ENCODE assay signal across 28 mouse cellular contexts in genomic region chr10:76462721-76463120, GRCm38 (mm10). TPM values are rescaled to one million over a fixed set of nuclear protein-coding genes. Genes with fewer than 3 reads are reported as not detected.
DNase-seq lines count a peak whose midpoint lies in the region; ATAC-seq and TF ChIP-seq lines count a peak whose summit lies in the region.
"Had no signal": no experiment of that assay in that cellular context is flagged by ENCODE, and none has a peak within 500 bp of the region (broad histone marks: within the 10 kb centered on the region; RNA-seq: fewer than 3 reads in every experiment).

No protein-coding gene starts in this region.

- peaks cover 31% of the 10 kb centered on the region for H3K36me3 ChIP-seq in E14TG2a.4 (ENCODE audit: insufficient read depth, low read length)

- peaks cover 31% of the 10 kb centered on the region for H3K4me1 ChIP-seq in E14TG2a.4 (replicated peaks; ENCODE audit: low read depth, low read length)
- H3K4me1 ChIP-seq: embryonic facial prominence, embryonic 13.5 days had no signal

- TF ChIP-seq CTCF in layer of hippocampus, adult 2 months (conservative IDR thresholded peaks at IDR 0.05): no peak
- TF ChIP-seq CTCF in E14TG2a.4 (conservative IDR thresholded peaks at IDR 0.05; ENCODE audit: low read length): no peak

- intact Hi-C loops in heart, postnatal 10 days (cut with DNase I): no loop called here

- H3K9me3 ChIP-seq in E14TG2a.4 (ENCODE audit: low read length): peaks cover 26% of the 10 kb centered on the region
- H3K9me3 ChIP-seq: embryonic facial prominence, embryonic 13.5 days; embryonic facial prominence, embryonic 15.5 days had no signal

- 0 out of 2 replicates have a peak overlapping the region, but pooled peaks have one; percentile 39 for H3K27ac ChIP-seq in layer of hippocampus, adult 2 months
- H3K27ac ChIP-seq: embryonic facial prominence, embryonic 13.5 days; embryonic facial prominence, embryonic 15.5 days; forebrain, embryonic 10.5 days; forebrain, embryonic 12.5 days had no signal

- no peak overlapping the region for H3K4me3 ChIP-seq in layer of hippocampus, adult 2 months
- peak overlapping the region; percentile 64 for H3K4me3 ChIP-seq in E14TG2a.4 (replicated peaks; ENCODE audit: low read length)
- H3K4me3 ChIP-seq: embryonic facial prominence, embryonic 13.5 days; embryonic facial prominence, embryonic 15.5 days; erythroblast, embryonic 14.5 days; forebrain, embryonic 10.5 days; forebrain, embryonic 12.5 days had no signal

- DNase-seq in layer of hippocampus, adult 2 months (ENCODE audit: low spot score in 2 of 2): no peak
- no peak for DNase-seq in layer of hippocampus, postnatal 14 days (ENCODE audit: low spot score in 2 of 2)
- peak; percentile 69 for DNase-seq in ES-CJ7 (ENCODE audit: low read depth, low spot score)
- peak; percentile 63 for DNase-seq in R1 (ENCODE audit: low read depth, low spot score)
- no peak for DNase-seq in B cell, adult 2 months
- no peak for DNase-seq in heart, postnatal 10 days
- DNase-seq: adrenal gland, adult 2 months; adrenal gland, postnatal 10 days; adrenal gland, postnatal 25 days; cerebellum, adult 11 months; cerebellum, adult 18-20 months; cerebellum, adult 8-10 months; cerebellum, adult 9-11 months; cerebellum, postnatal 14 days; cerebellum, postnatal 36 days; embryo, embryonic 11 days had no signal

- ATAC-seq in megakaryocyte-erythroid progenitor cell, adult 5-6 weeks (replicated peaks; ENCODE audit: low FRiP score, low TSS enrichment, poor library complexity, severe bottlenecking): no peak
- ATAC-seq: forebrain, embryonic 14.5 days; forebrain, embryonic 16.5 days had no signal

- no peaks in the 10 kb centered on the region for H3K27me3 ChIP-seq in E14TG2a.4 (ENCODE audit: insufficient read depth, low read length)
- H3K27me3 ChIP-seq: embryonic facial prominence, embryonic 13.5 days; embryonic facial prominence, embryonic 15.5 days; forebrain, embryonic 12.5 days had no signal

RNA-seq across cellular contexts. Expression of gene Mcm3ap, which starts 6.0 kb away (rescaled TPM):
- total RNA-seq in layer of hippocampus, adult 2 months (2021): 10 to 100 TPM; 51.2 to 53.7 TPM
- 10 to 100 TPM; 42.2 to 44.1 TPM for total RNA-seq in layer of hippocampus, postnatal 14 days (2021)
- 60.1 and 94.2 TPM in 2 replicates for total RNA-seq in megakaryocyte-erythroid progenitor cell, adult 5-6 weeks (2014; fragmentation: Nextera tagmentation)
- total RNA-seq in megakaryocyte-erythroid progenitor cell, adult 5-6 weeks (2017): 63.5 and 87.7 TPM in 2 replicates
- total RNA-seq in heart, postnatal 10 days (2021): 10 to 100 TPM; 34.4 to 36.0 TPM

RNA-seq across cellular contexts. Expression of gene Ybey, which starts 6.2 kb away (rescaled TPM):
- total RNA-seq in layer of hippocampus, adult 2 months (2021): 1 to 10 TPM; 3.9 to 4.6 TPM
- total RNA-seq in layer of hippocampus, postnatal 14 days (2021): 1 to 10 TPM; 3.4 to 3.8 TPM
- 5.4 and 5.5 TPM in 2 replicates for total RNA-seq in megakaryocyte-erythroid progenitor cell, adult 5-6 weeks (2014; fragmentation: Nextera tagmentation)
- 7.5 and 8.1 TPM in 2 replicates for total RNA-seq in megakaryocyte-erythroid progenitor cell, adult 5-6 weeks (2017)
- total RNA-seq in heart, postnatal 10 days (2021): 1 to 10 TPM; 3.5 to 3.6 TPM

RNA-seq across cellular contexts. Expression of gene 2610028H24Rik, which starts 13.8 kb away (rescaled TPM):
- total RNA-seq in layer of hippocampus, adult 2 months (2021): not detected
- total RNA-seq in layer of hippocampus, postnatal 14 days (2021): not detected
- not detected in 2 replicates for total RNA-seq in megakaryocyte-erythroid progenitor cell, adult 5-6 weeks (2014; fragmentation: Nextera tagmentation)
- total RNA-seq in megakaryocyte-erythroid progenitor cell, adult 5-6 weeks (2017): not detected in 2 replicates
- under 1 TPM; 0.22 to 0.50 TPM for total RNA-seq in heart, postnatal 10 days (2021)
- total RNA-seq: adrenal gland, adult 2 months; adrenal gland, postnatal 10 days; adrenal gland, postnatal 25 days; adrenal gland, postnatal 4 days; common myeloid progenitor, adult 5-6 weeks had no signal

RNA-seq across cellular contexts. Expression of gene Pcnt, which starts 20.1 kb away (rescaled TPM):
- total RNA-seq in layer of hippocampus, adult 2 months (2021): 10 to 100 TPM; 23.1 TPM
- total RNA-seq in layer of hippocampus, postnatal 14 days (2021): 10 to 100 TPM; 14.6 to 18.6 TPM
- 43.2 and 60.4 TPM in 2 replicates for total RNA-seq in megakaryocyte-erythroid progenitor cell, adult 5-6 weeks (2014; fragmentation: Nextera tagmentation)
- 58.8 and 71.6 TPM in 2 replicates for total RNA-seq in megakaryocyte-erythroid progenitor cell, adult 5-6 weeks (2017)
- 10 to 100 TPM; 30.0 to 36.4 TPM for total RNA-seq in heart, postnatal 10 days (2021)

RNA-seq across cellular contexts. Expression of gene AC141477.1, which starts 22.5 kb away (rescaled TPM):
- not detected for total RNA-seq in layer of hippocampus, adult 2 months (2021)
- not detected for total RNA-seq in layer of hippocampus, postnatal 14 days (2021)
- 4.1 TPM in 1 of 2 replicates, not detected in the other for total RNA-seq in megakaryocyte-erythroid progenitor cell, adult 5-6 weeks (2014; fragmentation: Nextera tagmentation)
- total RNA-seq in megakaryocyte-erythroid progenitor cell, adult 5-6 weeks (2017): not detected in 2 replicates
- not detected for total RNA-seq in heart, postnatal 10 days (2021)
- total RNA-seq: adrenal gland, adult 2 months; adrenal gland, postnatal 25 days; adrenal gland, postnatal 4 days; MEL had no signal

Comparison
In these comparisons a context has a peak if more than half of its experiments do, and no peak if none do; other contexts are left out.
1. DNase-seq: peak in ES-CJ7 (single experiment) and R1 (single experiment); none in layer of hippocampus, adult 2 months (0 of 2), layer of hippocampus, postnatal 14 days (0 of 2), B cell, adult 2 months (0 of 2) and heart, postnatal 10 days (0 of 2).